Mouse (Mus musculus) right cerebral cortex, postnatal 14 days (tissue): ENCODE data around the gene Rab3ip.

Experiments used
- DNase-seq: peaks from one replicate; pipeline ENCODE4 v3.0.0; 2022

The Rab3ip gene

GRCm38 (mm10) chr10:116950009-116950769 is at the start of gene Rab3ip:
Gene Rab3ip, minus strand, starts transcription at chr10:116950769.
- peak; percentile 93 for DNase-seq

- DNase-seq: no peak
Observed at GRCm38 (mm10) chr10:116998716-116999455, 48.3 kb upstream of the Rab3ip start.

DNA sequence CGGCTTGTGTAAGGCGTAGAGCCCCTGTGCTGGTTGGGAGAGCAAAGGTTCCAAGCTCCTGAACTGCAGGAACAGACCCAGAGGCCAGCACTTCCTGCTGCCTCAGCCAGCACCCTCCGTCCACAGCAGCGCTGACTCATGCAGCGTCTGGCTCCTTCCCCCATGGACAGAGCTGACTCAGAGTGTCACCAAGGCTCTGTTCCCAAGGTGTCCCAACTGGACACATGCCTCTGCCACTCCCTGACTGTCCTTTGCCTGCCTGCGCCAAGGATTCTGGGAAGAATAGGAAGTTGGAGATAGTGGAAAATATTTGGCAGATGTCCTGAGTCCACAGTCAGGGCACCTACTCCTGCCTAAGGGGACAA is 45.6 kb upstream of the Rab3ip start:
- no peak for DNase-seq

DNA sequence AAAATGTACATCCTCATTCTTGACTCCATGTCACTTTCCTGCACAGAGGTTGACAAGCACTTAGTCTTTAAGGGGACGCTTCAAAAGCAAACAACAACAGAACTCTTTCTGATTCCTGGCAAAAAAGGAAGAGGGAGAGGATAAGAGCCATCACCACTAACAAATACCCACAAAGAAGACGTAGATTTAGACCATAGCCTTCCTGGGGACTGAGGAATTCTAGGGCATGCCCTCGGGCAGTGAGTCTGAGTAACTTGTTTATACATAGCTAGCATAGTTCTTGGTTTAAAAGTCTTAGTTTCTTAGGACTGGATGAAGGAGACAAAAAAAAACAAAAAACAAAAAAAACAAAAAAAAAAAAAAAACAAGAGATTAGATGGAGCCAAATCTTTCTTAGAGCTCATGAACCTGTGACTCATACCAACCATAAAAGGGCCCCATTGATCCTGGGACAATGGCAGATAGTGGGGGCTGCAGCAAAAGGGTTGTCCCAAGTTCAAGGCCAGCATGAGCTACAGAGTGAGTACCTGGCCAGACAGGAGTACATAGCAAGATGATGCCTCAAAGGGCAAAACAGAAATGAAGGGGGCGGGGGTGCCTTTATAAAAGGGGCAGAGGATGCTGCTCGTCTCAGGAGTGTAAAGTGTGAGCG is 45.1 kb upstream of the Rab3ip start:
- DNase-seq: no peak

GRCm38 (mm10) chr10:116995162-116995561 is 44.6 kb upstream of the Rab3ip start:
- no peak for DNase-seq

GRCm38 (mm10) chr10:116993971-116994370 is 43.4 kb upstream of the Rab3ip start:
- no peak for DNase-seq

DNA sequence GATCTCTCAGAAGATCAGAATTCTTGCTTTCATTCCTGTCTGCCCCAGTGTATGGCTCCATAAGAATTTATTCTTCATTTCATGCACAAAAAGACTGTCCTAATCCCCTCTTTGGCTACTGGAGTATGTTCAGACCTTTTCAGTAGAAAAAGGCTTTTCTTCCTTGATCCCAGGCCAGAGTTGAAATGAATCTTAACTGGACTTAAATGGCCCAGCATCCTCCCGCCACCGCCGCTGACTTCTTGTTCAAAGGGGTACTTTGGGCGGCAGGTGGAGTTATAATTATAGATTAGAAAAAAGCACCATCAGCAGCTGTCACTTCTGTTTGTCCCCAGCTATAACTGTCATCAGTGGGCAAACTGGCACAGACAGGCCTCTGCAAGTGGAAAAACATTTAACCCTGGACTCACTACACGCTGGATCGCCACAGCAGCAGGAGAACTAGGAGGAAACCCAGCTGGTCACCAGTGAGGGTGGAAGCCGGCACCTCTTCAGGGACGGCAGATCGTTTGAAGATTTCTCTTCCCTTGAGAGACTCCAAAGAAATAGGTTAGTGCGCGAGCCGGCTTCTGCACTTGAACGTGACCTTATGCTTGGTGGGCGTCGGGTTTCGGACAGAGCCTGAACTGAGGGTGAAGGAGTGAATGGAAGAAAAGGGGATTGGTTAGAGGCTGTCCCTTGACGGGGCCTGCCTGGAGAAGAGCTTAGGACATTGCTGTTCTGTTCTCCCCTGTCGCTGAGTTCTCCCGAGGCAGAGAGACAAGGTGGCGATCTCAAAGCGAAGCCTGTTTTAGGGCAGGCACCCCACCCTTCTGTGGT is 35.9 kb upstream of the Rab3ip start, which contains the start of gene Best3:
Gene Best3, plus strand, starts transcription at position 51 of the 819 bp plus-strand sequence.
- no peak for DNase-seq

- no peak for DNase-seq
Observed at GRCm38 (mm10) chr10:116984836-116985235, 34.3 kb upstream of the Rab3ip start.

DNA sequence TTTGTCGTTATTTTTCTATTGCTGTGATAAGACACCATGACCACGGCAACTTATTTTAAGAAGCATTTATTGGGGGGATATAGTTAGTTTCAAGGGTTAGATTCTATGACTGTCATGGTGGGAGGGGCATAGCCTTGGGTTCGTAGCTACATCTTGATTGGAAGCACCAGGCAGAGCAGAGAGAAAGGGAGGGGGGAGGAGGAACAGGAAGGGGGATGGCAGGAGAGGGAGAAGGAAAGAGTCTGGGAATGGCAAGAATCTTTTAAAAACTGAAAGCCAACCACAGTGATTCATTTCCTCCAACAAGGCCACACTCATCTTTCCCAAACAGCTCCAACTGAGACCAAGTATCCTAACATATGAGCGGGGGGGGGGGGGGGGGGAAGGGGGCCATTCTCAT is 32.0 kb upstream of the Rab3ip start:
- DNase-seq: no peak

DNA sequence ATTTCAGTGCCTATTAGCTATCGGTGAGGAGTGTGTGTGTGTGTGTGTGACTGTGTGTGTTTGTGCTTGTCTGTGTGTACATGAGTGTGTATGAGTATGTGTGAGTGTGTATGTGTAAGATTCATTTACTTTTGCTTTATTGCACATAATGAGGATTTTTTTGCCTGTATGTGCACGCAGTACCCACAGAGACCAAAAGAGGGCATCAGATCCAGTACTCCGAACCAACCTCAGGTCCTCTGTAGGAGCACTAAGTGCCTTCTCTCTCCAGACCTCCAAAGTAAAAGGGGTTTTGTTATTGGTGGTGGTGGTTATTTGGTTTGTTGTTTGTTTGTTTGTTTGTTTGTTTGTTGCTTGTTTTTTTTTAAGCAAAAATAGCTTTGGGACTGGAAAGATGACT is 30.3 kb upstream of the Rab3ip start:
- DNase-seq: peak; percentile 14

DNA sequence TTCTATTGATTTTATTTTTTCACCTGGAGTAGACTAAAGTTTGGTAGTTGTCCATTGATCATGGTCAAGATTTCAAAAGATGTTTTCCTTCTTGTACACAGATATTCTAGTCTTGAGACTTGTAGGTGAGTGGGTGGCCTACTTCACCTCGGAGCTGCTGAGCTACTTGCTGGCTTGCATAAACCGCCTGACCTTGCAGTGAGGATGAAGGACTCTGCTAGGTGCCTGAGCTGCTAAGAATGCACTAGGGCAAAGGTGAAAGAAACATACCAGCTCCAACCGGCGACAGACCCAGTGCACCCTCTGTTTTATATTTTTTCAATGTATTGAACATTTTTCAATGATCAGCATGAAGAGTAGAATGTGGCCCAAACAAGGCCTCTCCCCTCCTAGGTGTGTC is 29.7 kb upstream of the Rab3ip start:
- no peak for DNase-seq

DNA sequence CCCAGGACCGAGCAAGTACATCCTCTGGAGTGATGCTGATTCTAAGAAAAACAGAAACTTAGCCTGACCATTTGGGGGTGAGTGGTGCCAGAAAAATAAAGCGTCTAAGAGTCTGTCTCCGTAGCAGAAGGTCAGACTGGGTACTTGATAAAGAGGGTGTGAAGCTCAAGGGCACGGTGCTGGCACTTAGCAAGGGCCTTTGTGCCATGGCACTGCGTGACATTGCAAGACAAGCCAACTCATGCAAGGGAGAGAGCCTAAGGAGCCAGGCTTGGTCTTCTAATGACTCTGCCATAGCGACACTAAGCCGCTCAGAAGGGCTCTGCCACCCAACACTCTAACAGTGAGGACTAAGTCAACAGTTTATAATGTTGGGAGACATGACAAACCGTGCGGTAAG is 28.3 kb upstream of the Rab3ip start:
- no peak for DNase-seq

DNA sequence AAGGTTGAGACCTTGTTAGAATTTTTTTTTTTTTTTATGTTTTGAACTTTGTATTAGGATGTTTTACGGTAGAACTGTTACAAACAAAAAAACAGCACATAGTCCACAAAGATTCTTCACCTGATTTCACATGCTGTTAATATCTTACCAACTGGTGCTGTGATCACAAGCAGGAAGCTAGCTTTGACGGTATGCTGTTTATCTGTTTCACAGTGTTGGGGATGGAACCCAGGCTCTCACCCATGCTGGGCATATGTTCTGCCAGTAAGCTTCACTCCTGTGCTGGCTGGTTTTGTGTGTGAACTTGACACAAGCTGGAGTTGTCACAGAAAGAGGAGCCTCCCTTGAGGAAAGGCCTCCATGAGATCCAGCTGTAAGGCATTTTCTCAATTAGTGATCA is 27.3 kb upstream of the Rab3ip start:
- DNase-seq: no peak

GRCm38 (mm10) chr10:116977455-116977854 is 26.9 kb upstream of the Rab3ip start:
- no peak for DNase-seq

GRCm38 (mm10) chr10:116972509-116972908 is 21.9 kb upstream of the Rab3ip start, which contains the start of gene Gm10271:
Gene Gm10271, minus strand, starts transcription at chr10:116972609.
- DNase-seq: no peak

DNA sequence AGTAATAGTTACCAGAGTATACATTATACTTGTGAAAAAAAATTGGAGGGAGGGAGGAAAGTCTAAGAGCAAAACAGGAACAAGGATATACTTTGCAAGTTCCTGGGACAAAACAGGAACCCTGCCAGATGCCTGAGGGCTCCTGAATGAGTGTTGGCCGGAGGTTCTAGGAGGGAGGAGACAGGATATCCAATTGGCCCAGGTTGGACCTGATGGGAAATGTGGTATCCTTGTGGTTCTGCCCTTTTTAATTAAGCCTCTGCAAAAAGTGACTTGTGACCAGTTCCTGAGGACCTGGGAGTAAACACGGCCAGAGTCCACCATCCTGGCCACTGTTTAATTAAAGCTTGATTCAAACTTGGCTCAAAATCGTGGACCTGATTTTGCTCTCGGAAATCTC is 18.2 kb upstream of the Rab3ip start:
- no peak for DNase-seq

GRCm38 (mm10) chr10:116966065-116966464 is 15.5 kb upstream of the Rab3ip start:
- no peak for DNase-seq

GRCm38 (mm10) chr10:116965297-116965696 is 14.7 kb upstream of the Rab3ip start:
- no peak for DNase-seq

GRCm38 (mm10) chr10:116964571-116964970 is 14.0 kb upstream of the Rab3ip start:
- DNase-seq: no peak

GRCm38 (mm10) chr10:116964084-116964483 is 13.5 kb upstream of the Rab3ip start:
- DNase-seq: no peak

- no peak for DNase-seq
Observed at GRCm38 (mm10) chr10:116962803-116963202, 12.2 kb upstream of the Rab3ip start.

- no peak for DNase-seq
Observed at GRCm38 (mm10) chr10:116962152-116962551, 11.6 kb upstream of the Rab3ip start.
